Mouse (Mus musculus): ENCODE results near the gene Tmem86b.
A peak's percentile ranks its signal among the peaks of the same experiment; 100 is the strongest.

The Tmem86b gene

GRCm38 (mm10) chr7:4631031-4631430, at the start of gene Tmem86b:
TSS of gene Tmem86b (minus strand) at chr7:4631422.
- no peak for DNase-seq (ENCODE audit: low spot score in 2 of 2)

GRCm38 (mm10) chr7:4675200-4675599, 44.0 kb upstream of the Tmem86b start:
- DNase-seq (ENCODE audit: low spot score in 2 of 2): no peak

DNA sequence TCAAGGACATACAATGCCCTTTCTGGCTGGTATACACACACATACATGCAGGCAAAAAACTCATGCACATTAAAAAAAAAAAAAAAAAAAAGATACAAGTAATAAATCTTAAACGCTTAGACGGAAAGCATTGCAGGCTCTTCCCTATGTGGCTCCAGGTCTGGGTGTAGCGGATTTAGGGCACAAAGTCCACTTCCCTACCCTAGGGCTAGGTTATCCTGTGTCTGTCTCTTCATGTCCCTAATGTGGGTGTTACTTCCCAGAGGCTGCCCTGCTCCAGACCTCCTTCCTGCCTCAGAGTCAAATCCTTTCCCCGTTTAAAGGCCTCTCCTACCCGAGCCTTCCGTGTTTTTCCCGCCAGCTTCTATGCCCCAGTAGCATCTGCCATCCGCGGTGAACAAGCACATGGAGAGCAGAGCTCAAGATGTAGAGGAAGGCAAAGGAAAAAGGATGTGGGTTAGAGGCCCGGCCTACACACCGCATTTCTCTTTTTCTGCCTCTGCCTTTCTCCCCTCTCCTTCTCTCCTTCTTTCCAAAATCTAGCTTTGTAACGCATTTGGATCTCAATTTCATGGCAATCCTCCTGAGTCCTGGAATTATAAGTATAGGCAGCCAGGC, 43.0 kb upstream of the Tmem86b start:
- no peak for DNase-seq (ENCODE audit: low spot score in 2 of 2)

DNA sequence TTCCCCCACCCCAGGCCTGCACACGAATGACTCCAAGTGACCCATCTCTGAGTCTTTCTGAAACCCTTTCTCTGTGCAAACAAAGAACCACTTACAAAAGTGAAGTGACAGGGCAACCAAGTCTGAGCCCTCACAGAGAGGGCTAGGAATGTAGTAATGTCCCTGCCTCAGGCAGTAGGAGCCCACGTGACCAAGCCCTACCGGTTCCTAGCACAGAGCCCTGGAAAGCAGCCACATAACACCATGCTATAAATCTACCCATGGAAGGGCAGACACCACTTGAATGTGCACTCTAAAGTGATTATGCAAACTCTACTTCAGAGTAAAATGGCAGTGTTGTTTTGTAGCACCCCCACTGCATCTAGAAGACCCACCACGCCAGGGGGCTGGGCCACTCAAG, 40.7 kb upstream of the Tmem86b start:
- no peak for DNase-seq (ENCODE audit: low spot score in 2 of 2)

GRCm38 (mm10) chr7:4670655-4671255, 39.5 kb upstream of the Tmem86b start:
- no peak for DNase-seq (ENCODE audit: low spot score in 2 of 2)

DNA sequence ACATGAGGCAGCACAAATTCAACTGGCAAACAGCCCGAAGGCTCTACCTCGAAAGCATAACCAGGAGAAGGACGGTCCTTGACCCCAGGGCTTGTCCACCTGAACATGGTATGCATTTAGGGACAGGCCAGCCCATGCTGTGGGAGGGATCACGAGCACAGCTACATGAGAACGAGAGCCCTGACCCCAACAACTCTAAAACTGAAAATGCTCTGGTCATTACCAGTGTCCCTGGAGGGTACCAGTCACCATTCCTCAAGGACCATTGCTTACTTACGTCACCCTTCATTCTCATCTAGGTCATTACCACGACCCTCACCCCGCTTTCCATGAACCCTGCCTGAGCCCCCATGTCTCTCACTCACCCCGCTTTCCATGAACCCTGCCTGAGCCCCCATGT, 37.9 kb upstream of the Tmem86b start:
- no peak for DNase-seq (ENCODE audit: low spot score in 2 of 2)

GRCm38 (mm10) chr7:4668506-4668905, 37.3 kb upstream of the Tmem86b start:
- DNase-seq (ENCODE audit: low spot score in 2 of 2): no peak

DNA sequence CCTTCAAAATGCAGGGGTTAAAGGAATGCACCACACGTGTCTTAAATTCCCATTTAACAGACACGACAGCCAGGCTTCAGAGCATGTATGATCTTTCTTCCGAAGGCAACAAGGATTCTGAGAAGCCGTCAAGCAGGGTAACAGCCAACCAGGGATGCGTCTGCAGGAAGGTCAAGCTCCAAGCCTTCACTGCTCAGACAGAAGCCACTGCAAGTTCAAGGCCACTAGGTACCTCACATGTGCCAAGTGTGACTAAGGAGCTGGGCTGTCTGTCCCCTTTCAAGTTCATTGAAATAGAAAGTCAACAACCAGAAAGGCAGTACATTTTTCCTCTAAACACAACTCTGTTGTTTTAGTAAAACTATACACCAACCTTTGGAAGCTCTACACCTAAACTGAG, 35.6 kb upstream of the Tmem86b start:
- no peak for DNase-seq (ENCODE audit: low spot score in 2 of 2)

GRCm38 (mm10) chr7:4663742-4664141, 32.5 kb upstream of the Tmem86b start:
- no peak for DNase-seq (ENCODE audit: low spot score in 2 of 2)

GRCm38 (mm10) chr7:4663179-4663578, 32.0 kb upstream of the Tmem86b start:
- DNase-seq (ENCODE audit: low spot score in 2 of 2): peak in 1 of 2 experiments; percentile 14

DNA sequence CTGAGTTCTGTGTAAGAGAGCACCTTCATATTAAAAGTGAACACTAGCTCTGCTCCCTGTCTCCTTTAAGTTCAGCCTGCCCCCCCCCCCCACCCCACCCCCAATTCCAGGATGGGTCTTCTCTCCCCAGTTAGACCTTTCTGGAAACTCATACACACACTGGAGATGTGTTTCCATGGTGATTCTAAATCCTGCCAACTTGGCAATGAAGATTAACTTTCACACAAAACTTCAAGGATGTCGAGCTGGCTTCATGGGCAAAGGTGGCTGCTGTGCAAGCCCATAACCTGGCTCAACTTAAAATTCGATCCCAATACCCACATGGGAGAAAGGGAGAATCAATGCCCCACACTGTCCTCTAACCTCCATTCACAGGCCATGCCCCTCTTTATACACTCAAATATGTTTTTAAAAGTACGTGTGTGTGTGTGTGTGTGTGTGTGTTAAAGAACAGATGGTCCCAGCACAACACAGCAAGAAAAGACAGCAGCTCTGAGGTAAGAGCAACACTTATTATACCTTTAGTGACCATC, 28.8 kb upstream of the Tmem86b start:
- DNase-seq (ENCODE audit: low spot score in 2 of 2): no peak

DNA sequence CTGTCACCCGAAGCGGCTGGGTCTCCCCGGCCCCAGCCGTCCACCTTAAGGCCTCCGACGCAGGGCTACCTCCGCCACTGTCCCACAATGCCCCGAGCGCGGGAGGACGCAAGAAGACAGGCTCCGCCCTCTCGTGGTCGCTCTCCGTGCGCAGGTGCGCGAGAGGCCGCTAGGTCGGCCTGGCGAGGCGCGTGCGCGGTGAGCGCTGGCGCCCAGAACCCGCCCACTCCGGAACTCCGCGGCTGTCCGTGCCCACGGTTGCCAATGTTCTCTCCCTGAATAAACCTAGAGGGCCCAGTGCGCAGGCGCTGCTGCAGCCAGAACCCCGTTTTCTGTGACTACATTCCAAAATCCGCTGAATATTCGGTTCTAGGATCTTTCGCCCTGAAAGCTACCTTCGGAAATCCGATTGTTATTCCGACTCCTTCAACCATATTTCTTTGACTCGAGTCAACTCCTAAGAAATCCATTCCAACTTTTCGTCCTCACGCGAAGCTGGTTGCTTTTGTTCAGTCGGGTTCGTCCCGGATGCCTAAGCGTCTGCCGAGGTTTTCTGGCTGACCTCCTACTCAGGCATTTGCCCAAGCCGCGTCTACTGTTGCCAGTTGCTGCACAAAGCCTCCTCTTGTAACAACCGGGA, 27.8 kb upstream of the Tmem86b start, which contains the start of gene Ppp6r1:
Gene Ppp6r1, minus strand, starts transcription at position 108 of the 640 bp plus-strand sequence.
- DNase-seq (ENCODE audit: low spot score in 2 of 2): peak; percentile 91 to 95

DNA sequence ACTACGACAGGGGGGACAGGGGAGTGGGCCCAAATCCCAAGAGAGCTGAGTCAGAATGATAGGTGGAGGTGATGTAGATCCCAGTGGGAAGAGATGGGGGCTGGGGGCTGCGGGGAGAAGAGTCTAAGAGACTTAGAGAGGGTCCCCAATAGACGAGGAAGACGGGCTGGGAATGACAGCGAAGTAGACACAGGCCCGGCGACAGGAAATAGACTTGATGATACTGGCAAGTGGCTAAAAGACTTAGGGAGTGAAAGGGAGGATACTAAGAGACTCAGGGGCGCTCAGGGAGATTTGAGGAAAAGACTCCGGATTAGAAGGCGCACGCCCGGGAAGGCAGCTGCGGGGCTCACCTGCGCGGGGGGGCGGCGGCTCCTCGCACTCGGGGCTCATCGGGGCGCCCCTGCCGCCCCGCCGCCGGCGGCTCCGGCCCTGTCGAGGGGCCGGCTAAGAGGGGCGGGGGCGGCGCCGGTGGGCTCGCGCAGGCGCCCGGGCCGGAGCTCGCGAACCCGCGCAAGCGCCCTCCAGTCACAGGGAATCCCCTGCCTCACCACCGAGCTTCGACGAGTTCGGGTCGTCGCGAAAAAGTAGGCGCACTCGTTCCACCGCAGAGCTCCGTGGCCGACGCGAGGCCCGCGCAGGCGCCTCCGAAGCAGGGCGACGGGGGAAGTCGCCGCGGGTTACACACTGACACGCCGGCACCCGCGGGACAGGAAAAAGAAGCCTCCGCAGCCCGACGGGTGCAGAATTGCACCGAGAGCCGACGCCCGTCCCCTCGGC, 27.1 kb upstream of the Tmem86b start:
- DNase-seq (ENCODE audit: low spot score in 2 of 2): peak in 1 of 2 experiments; percentile 52

- DNase-seq (ENCODE audit: low spot score in 2 of 2): no peak
These were observed 26.4 kb upstream of the Tmem86b start for GRCm38 (mm10) chr7:4657521-4658127.

GRCm38 (mm10) chr7:4656818-4657217, 25.6 kb upstream of the Tmem86b start:
- DNase-seq (ENCODE audit: low spot score in 2 of 2): no peak

GRCm38 (mm10) chr7:4655916-4656315, 24.7 kb upstream of the Tmem86b start:
- DNase-seq (ENCODE audit: low spot score in 2 of 2): no peak

DNA sequence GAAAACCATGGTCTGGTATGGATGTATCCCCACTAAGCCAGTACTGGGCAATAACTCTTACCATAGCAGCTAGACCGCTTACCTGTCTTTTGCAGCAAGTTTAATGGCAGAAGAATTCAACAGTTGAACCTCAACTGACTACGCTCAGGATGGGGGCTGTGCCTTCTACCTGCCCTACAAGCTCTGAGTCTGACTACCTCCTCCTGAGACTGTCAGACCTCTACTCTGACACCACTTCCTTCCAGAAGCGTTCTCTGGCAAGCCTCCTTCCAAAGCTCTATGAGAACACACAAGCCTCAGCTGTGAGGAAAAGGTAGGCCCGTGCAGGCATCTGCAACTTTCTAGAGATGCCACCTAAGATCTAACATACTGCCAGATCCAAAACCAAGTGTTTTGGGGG, 24.2 kb upstream of the Tmem86b start:
- DNase-seq (ENCODE audit: low spot score in 2 of 2): peak in 1 of 2 experiments; percentile 3

DNA sequence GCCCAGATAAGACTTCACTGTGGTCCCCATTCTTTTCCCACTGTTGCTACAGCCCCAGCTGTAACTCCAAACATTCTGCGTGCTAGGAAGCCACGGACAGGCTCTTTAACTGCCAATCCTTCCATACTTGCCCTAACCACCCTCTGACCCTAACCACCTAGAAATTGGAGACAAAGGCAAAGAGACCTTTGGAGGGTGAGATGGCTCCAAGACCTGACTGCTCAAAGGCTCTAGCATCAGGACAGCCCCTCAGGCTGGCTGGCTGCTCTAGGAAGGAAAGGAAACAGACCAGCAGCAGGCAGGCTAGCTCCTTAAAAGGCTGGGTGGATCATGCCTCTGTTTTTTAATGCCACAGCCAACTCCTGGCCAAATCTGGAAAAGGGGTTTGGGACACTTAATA, 23.0 kb upstream of the Tmem86b start:
- no peak for DNase-seq (ENCODE audit: low spot score in 2 of 2)

- no peak for DNase-seq (ENCODE audit: low spot score in 2 of 2)
These were observed 22.6 kb upstream of the Tmem86b start for GRCm38 (mm10) chr7:4653780-4654179.

DNA sequence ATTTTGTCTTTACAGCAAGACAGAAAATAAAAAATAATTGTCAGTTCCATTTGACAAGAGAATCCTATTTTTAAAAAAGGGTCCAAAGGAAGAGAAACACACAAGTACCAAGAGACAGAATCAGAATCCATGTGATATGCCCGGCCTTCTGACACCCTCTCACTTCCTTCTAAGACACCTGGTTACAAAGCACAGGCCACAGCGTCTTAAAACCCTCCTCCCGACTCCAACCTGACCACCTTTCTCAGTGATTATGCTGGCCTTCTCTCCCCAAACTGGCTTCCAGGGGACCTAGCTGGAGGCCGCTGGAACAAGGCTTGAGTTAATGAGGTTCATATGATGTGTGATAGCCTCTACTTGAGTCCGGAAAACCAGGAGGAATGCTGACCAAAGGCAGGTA, 22.1 kb upstream of the Tmem86b start:
- peak in 1 of 2 experiments; percentile 7 for DNase-seq (ENCODE audit: low spot score in 2 of 2)

- no peak for DNase-seq (ENCODE audit: low spot score in 2 of 2)
These were observed 21.5 kb upstream of the Tmem86b start for GRCm38 (mm10) chr7:4652726-4653125.

DNA sequence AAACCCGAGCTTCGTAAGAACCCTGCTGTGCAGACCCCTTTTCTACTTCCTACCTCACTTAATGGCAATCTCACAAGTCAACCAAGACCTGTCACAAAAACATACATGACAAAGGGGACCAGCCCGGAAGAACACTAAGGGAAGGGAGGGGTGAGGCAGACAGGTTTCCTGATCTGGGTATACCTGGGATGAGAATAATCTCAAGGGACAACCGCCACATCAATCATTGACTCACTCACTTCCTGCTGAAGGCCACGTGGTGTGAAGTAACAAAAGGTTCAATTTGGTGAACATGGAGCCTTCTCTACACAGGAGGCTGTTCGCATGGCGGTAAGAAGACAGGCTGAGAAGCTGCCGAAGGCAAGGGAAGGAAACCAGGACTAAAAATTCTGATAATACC, 20.4 kb upstream of the Tmem86b start:
- no peak for DNase-seq (ENCODE audit: low spot score in 2 of 2)

Data from cerebellum, postnatal 4 days (tissue).